In genomic region chr11:3368983-3369382, GRCm38 (mm10) we compare ENCODE assay signal across 9 mouse cellular contexts. TPM values are rescaled to one million over a fixed set of nuclear protein-coding genes. Genes with fewer than 3 reads are reported as not detected.
A peak's percentile ranks its signal among the peaks of the same experiment; 100 is the strongest.
DNase-seq lines count a peak whose midpoint lies in the region; ATAC-seq and TF ChIP-seq lines count a peak whose summit lies in the region.
"Had no signal": no experiment of that assay in that cellular context is flagged by ENCODE, and none has a peak within 500 bp of the region (broad histone marks: within the 10 kb centered on the region; RNA-seq: fewer than 3 reads in every experiment).

No protein-coding gene starts in this region.

- intact Hi-C loops in heart, postnatal 14 days (cut with DNase I) = no loop called here
- intact Hi-C loops in left cerebral cortex, postnatal 25 days (cut with DNase I) = no loop called here

- no peak for TF ChIP-seq POLR2A in lung, adult 2 months (IDR thresholded peaks at IDR 0.05; ENCODE audit: borderline replicate concordance, extremely low read depth, low read depth, low read length)

- H3K27me3 ChIP-seq in heart, embryonic 13.5 days (replicated peaks) = no peaks in the 10 kb centered on the region
- H3K27me3 ChIP-seq in forebrain, embryonic 15.5 days = no peaks in the 10 kb centered on the region
- no peaks in the 10 kb centered on the region for H3K27me3 ChIP-seq in neural tube, embryonic 14.5 days (ENCODE audit: control insufficient read depth, insufficient read depth, low read length)

- H3K9me3 ChIP-seq in heart, embryonic 13.5 days = no peaks in the 10 kb centered on the region
- H3K9me3 ChIP-seq in forebrain, embryonic 15.5 days = no peaks in the 10 kb centered on the region
- no peaks in the 10 kb centered on the region for H3K9me3 ChIP-seq in neural tube, embryonic 14.5 days (ENCODE audit: control insufficient read depth, low read length)

- no peak for ATAC-seq in heart, embryonic 13.5 days (ENCODE audit: extremely low read depth, insufficient number of reproducible peaks, low FRiP score, low TSS enrichment)
- ATAC-seq in forebrain, embryonic 15.5 days (replicated peaks) = no peak
- ATAC-seq in neural tube, embryonic 14.5 days (ENCODE audit: low read depth) = no peak
- ATAC-seq: CD4-positive, CD25-positive, alpha-beta regulatory T cell, adult 4 months had no signal

- H3K4me2 ChIP-seq in heart, embryonic 13.5 days = peak overlapping the region; percentile 85
- H3K4me2 ChIP-seq in forebrain, embryonic 15.5 days (replicated peaks) = peak overlapping the region; percentile 63
- peak overlapping the region; percentile 78 for H3K4me2 ChIP-seq in neural tube, embryonic 14.5 days (ENCODE audit: low read depth, low read length)

- H3K9ac ChIP-seq in heart, embryonic 13.5 days = peak overlapping the region; percentile 87
- H3K9ac ChIP-seq in forebrain, embryonic 15.5 days (replicated peaks) = no peak overlapping the region
- no peak overlapping the region for H3K9ac ChIP-seq in neural tube, embryonic 14.5 days (replicated peaks; ENCODE audit: low read depth, low read length)

- H3K27ac ChIP-seq in heart, embryonic 13.5 days (replicated peaks) = peak overlapping the region; percentile 85
- H3K27ac ChIP-seq in forebrain, embryonic 15.5 days (replicated peaks) = no peak overlapping the region
- no peak overlapping the region for H3K27ac ChIP-seq in neural tube, embryonic 14.5 days (ENCODE audit: low read depth, low read length)

- 28% methylated on average over 7 of the region's 7 CpGs for WGBS in heart, embryonic 13.5 days
- WGBS in forebrain, embryonic 15.5 days = 69% methylated on average over 7 of the region's 7 CpGs
- WGBS in lung, adult 2 months = 52% methylated on average over 7 of the region's 7 CpGs
- 50% methylated on average over 7 of the region's 7 CpGs for WGBS in neural tube, embryonic 14.5 days

- no peak for DNase-seq in heart, postnatal 14 days
- peak; percentile 52 for DNase-seq in lung, adult 2 months
- DNase-seq in kidney, postnatal 14 days = no peak
- DNase-seq in MN1 (ENCODE audit: low spot score) = no peak
- DNase-seq in left cerebral cortex, postnatal 25 days (ENCODE audit: low spot score in 2 of 2) = no peak

- H3K4me1 ChIP-seq in heart, embryonic 13.5 days = peaks cover 53% of the 10 kb centered on the region
- H3K4me1 ChIP-seq in forebrain, embryonic 15.5 days = peaks cover 47% of the 10 kb centered on the region
- H3K4me1 ChIP-seq in lung, adult 2 months (ENCODE audit: control insufficient read depth, insufficient read depth, low read length) = peaks cover 6% of the 10 kb centered on the region; the same call in 1 of the 2 replicates
- H3K4me1 ChIP-seq in neural tube, embryonic 14.5 days (ENCODE audit: control insufficient read depth, insufficient read depth, low read length) = peaks cover 27% of the 10 kb centered on the region

- peak overlapping the region; percentile 69; the same call in 1 of the 2 replicates for H3K4me3 ChIP-seq in heart, embryonic 13.5 days
- no peak overlapping the region for H3K4me3 ChIP-seq in forebrain, embryonic 15.5 days
- no peak overlapping the region for H3K4me3 ChIP-seq in lung, adult 2 months (replicated peaks; ENCODE audit: extremely low read depth, low read depth, low read length)
- H3K4me3 ChIP-seq in neural tube, embryonic 14.5 days (ENCODE audit: low read depth, low read length) = no peak overlapping the region

- peaks cover 2% of the 10 kb centered on the region; the same call in 1 of the 2 replicates for H3K36me3 ChIP-seq in heart, embryonic 13.5 days
- H3K36me3 ChIP-seq in forebrain, embryonic 15.5 days = no peaks in the 10 kb centered on the region
- H3K36me3 ChIP-seq in neural tube, embryonic 14.5 days (ENCODE audit: control insufficient read depth, insufficient read depth, low read length) = no peaks in the 10 kb centered on the region

- no peak for TF ChIP-seq CTCF in lung, adult 2 months (IDR thresholded peaks at IDR 0.05; ENCODE audit: insufficient read depth, low read length)

RNA-seq across cellular contexts. Expression of gene Pik3ip1, which starts 38.8 kb away (rescaled TPM):
- polyA plus RNA-seq in heart, embryonic 13.5 days (2015; fragmentation: Nextera tagmentation; extraction: Ambion mirVana) = 19.0 and 25.9 TPM in 2 replicates
- total RNA-seq in heart, postnatal 14 days (2021) = 10 to 100 TPM; 34.0 to 39.8 TPM
- polyA plus RNA-seq in forebrain, embryonic 15.5 days (2015; fragmentation: Nextera tagmentation; extraction: Ambion mirVana) = 34.4 and 36.6 TPM in 2 replicates
- 23.2 and 38.3 TPM in 2 replicates for polyA plus RNA-seq in lung, adult 2 months (2012; rRNA removed)
- polyA plus RNA-seq in neural tube, embryonic 14.5 days (2014; fragmentation: Nextera tagmentation; extraction: Ambion mirVana) = 24.2 and 29.4 TPM in 2 replicates
- 10 to 100 TPM; 26.3 to 29.1 TPM for total RNA-seq in left cerebral cortex, postnatal 25 days (2021)

RNA-seq across cellular contexts. Expression of gene Limk2, which starts 40.0 kb away (rescaled TPM):
- 50.4 and 58.3 TPM in 2 replicates for polyA plus RNA-seq in heart, embryonic 13.5 days (2015; fragmentation: Nextera tagmentation; extraction: Ambion mirVana)
- 10 to 100 TPM; 21.6 to 24.9 TPM for total RNA-seq in heart, postnatal 14 days (2021)
- 98.1 and 103 TPM in 2 replicates for polyA plus RNA-seq in forebrain, embryonic 15.5 days (2015; fragmentation: Nextera tagmentation; extraction: Ambion mirVana)
- 94.3 and 142 TPM in 2 replicates for polyA plus RNA-seq in lung, adult 2 months (2012; rRNA removed)
- polyA plus RNA-seq in neural tube, embryonic 14.5 days (2014; fragmentation: Nextera tagmentation; extraction: Ambion mirVana) = 161 and 166 TPM in 2 replicates
- total RNA-seq in left cerebral cortex, postnatal 25 days (2021) = 100 to 1,000 TPM in 1 of 2 experiments, 10 to 100 TPM in 1; 85.6 to 101 TPM
